Mouse (Mus musculus) T-helper 2 cell (primary cell): ENCODE measurements around the gene Gm10670.
"Not testable (repeated sequence)": the region's sequence is repeated elsewhere in the genome, so short reads cannot be mapped to it uniquely, and the experiment has no call there.

Experiments used
- in situ Hi-C: fragments of 300-600 bp; cut with MboI, MseI; formaldehyde crosslinking; loops from one replicate; pipeline ENCODE4 v1.15.1; 2025; ENCODE audit warnings: high pct_unique_total_duplicates

The Gm10670 gene

DNA sequence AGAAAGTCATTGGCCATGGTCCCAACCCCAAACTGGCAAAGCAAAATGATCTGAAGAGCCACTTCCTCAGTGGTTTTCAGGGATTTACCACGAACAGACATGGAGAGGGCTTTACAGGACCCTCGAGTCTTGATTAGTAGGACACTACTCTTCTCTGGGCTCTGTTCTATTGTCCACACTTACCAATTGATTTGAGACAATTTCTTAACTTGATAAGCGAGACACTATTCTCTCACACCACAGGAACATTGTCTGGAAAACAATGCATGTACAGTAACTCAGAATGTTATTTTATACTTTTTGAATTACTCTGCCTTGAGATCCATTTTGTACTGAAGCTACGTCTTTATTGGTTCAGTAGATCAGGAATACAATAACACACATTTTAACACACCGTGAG lies at the start of gene Gm10670:
Gene Gm10670, minus strand, starts transcription at position 101 of the 400 bp plus-strand sequence.
- in situ Hi-C loops: not testable (repeated sequence)

DNA sequence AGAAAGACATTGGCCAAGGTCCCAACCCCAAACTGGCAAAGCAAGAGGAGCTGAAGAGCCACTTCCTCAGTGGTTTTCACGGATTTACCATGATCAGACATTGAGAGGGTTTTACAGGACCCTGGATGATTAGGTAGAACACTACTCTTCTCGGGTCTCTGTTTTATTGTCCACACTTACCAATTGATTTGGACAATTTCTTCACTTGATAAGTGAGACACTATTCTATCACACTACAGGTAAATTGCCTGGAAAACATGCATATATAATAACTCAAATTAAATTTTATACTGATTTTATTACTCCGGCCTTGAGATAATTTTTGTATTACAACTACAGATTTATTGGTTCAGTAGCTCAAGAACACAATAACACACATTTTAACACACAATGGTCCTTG lies 35.7 kb upstream of the Gm10670 start, which contains the start of gene Vmn1r103:
Gene Vmn1r103, minus strand, starts transcription at position 101 of the 400 bp plus-strand sequence.
- in situ Hi-C loops: not testable (repeated sequence)

DNA sequence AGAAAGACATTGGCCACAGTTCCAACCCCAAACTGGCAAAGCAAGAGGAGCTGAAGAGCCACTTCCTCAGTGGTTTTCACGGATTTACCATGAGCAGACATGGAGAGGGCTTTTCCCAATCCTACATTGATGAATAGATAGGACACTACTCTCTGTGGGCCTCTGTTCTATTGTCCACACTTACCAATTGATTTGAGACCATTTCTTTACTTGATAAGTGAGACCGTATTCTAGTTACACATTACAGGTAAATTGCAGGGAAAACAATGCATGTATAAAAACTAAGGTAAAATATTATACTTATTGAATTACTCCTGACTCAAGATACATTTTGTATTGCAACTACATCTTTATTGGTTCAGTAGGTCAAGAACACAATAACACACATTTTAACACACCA lies 32.2 kb downstream of the Gm10670 start, which contains the start of gene Vmn1r101:
Gene Vmn1r101, minus strand, starts transcription at position 101 of the 400 bp plus-strand sequence.
- in situ Hi-C loops: not testable (repeated sequence)
